Mouse (Mus musculus) layer of hippocampus, postnatal 36 days (tissue): ENCODE measurements around the gene Acod1. TPM values are rescaled to one million over a fixed set of nuclear protein-coding genes. Genes with fewer than 3 reads are reported as not detected.

Experiments used
- DNase-seq, 2 experiments: peaks; one replicate each; pipeline ENCODE4 v3.0.0; 2022
- total RNA-seq, 2 experiments: library from RNA; stranded (reverse); gene quantifications; 2 replicates each; pipeline ENCODE4 v1.2.3; 2021

The Acod1 gene
- total RNA-seq, 2 experiments from 2014 or later: not detected

DNA sequence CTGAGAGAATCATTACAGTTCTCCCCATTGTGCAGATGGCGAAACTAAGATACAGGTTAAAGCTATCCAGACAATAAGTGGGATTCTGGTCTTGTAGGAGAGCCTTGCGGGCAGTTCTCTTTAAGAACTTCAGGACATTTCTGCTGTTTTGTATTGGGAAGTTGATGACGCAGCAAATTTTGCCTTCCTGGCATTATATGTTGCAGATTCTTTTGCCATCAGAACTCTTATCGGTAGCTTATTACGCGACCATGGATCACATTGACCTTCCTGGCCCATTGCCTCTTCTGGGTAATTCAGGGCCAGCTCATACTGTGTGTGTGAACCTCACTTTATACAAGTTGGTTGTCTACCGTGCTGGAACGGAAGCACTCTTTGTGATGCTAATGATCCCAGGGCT, 27.0 kb downstream of the Acod1 start:
- no peak for DNase-seq

DNA sequence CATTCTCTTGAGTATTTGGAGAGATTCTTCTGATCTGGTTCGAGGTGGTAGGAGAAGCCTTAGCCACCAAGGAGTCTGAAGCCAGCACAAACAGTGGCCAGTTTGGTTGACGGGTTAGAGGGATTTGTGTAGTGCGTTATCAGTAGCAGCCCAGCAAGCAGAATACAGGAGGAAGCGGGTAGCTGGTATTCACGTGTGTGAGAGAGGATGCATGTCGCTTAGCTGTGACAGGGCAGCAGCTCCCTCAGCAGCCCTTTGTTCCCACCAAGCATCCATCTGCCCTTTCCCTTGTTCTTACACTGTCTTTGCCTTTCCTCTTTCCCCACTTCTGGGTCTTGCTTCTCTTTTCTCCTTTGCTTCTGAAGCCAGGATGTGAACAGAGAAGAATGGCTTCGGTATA, 28.4 kb downstream of the Acod1 start:
- no peak for DNase-seq

DNA sequence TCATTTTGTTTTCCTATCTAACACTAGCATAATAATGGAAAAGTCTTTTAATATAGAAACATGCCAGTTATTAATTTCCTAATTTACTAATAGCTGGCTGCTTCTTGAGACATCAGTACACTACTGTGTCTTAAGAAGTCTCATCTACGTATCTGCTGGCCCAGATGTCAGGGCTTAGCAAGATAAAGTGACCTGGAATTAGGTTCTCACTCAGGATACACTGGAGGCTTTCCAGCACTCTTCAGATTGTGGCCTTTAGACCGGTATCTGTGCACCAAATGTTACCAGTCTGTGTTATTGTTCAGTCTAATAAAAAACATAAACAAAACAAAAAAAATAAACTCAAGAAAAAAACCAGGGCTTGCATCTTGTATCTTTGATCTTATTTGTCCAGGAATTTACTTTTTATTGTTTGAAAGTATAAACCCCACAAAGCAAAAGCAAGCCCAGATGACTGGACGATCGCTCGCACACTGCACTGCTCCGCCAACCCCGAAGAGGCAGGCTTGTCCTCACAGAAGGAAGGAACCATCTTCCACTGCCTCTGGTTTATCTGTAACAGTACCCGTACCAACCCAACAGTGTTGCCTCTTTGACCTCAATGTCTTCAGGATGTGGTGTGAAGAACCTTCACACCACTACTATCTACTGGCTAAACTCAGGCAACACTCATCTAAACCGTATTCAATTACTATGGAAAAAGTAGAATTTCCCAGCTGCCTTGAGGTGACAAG, 30.7 kb downstream of the Acod1 start:
- DNase-seq: no peak

DNA sequence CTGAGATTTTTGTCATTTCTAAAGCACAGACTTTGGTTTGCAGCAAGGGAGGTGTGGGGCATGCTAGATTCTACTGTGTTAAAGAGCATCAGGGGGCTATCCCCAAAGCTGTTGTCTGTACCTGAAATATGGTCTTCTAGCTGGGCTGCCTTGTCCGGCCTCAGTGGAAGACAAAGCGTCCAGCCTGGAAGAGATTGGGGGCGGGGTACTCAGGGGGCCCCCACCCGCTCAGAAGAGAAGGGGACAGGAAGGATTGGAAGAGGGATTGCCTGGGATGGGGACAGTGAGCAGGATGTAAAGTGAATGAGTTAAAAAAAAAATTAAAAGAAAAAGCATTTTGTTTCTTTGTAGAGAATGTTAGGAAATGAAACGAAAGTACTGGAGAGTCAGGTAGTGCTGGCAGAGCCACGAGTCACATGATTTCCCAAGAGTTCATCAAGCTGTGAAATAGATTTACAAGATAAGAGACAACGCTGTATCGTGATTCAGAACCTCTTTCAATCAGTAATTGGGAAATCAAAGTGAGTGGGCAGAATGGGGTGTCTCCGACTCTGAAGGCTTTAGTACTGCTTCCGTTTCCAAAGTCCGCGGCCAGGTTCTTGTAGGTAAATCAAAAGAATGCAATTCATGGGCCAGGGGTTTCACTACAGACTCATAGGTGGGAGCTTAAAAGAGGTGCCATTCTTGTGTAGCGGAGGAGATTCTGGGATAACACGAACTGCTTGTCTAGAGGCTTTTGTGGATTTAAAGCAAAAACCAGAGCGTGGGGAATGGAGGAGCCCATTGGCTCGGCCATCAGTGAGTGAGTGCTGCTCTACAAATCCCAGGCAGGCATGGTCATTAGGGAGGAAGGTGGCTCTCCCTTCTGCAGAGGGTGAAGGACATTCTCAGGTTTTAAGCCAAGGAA, 31.5 kb downstream of the Acod1 start:
- no peak for DNase-seq

DNA sequence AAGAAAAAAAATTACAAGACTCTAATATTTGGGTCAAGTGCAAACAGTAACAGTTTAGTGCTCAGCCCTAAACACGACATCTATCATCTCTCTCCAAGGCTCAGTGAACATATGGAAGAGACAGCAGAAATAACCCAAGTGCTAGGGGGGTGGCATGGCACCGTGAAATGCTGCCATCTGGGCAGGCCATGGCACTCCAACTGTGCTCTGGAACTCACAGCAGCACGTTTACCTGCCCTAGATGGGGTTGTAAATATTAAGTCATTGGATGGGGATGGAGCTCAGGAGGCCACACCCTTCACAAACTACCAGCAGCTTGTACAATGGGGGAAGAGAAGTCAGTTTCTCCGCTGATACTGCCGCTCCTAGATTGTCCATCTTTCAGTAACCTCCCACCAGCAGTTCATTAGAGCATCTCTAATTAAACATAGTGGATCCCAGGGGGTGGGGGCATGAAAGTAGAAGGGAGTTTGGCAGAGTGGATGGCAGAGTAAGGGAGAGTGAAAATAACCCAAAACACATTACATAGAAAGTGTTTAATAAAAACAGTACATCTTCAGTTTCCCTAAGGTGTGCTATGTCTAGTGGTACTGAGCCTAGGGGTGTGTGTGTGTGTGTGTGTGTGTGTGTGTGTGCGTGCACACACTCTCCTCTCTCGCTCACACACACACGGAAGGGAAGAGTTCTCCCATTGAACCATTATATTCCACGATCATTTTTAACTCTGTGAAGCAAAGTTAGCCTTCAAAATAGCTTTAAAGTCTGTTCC, 32.6 kb downstream of the Acod1 start:
- no peak for DNase-seq

DNA sequence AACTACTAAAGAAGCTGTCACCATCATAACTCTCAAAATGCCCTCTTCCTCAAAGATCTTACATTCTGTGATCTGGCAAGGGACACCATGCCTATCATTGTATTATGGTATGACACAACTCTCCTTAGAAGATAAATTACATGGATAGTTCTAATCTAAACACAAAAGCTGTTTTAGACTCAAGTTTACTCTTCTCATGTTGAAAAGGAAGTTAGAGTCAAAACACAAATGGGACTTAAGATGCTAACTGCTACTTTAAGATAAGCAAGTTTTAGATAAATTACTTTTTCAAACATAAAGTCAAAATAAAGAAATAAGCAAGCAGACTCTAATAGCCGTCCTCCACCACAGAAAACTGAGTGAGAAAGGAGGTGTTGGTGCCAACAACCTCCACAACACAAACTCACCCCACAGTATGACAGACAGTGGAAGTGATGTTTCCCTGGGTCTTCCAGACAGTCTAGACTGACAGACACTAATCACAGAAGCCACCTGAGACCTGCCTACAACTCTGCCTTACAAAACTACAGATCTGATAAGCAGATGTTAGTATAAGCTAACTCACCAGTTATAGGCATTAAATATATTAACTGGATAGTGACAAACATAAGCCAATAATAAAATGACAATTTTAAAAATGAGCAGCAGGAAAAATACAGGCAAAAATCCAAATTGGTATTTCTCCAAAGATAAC, 39.2 kb downstream of the Acod1 start:
- DNase-seq: no peak

DNA sequence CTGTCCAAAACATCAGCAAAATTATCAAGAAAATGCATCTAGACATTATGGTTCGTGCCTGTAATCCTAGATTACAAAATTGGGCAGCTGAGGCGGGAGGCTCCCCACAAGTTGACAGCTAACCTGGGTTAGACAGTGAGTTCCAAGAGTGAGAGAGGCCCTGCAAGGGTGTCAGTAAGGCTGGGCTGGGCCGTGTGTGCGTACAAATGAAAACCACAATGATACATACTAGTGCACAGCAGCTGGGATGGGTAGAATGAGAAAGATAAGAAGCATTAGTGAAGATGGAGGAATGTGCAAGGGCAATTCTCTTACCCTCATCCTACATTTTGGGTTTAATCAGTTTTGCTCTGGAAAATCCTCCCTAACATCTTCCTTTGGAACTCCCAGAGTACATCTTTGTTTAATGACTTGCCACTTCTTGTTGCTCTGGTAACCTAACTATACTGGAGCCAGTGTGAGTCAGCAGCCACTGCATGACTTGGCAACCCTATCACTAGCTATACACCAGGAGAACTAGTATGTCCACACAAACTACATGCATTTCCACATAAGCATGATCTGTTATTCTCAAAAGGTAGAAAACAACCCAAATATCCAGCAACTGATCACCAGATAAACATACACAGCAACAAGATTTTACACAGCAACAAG, 40.0 kb downstream of the Acod1 start:
- DNase-seq: no peak

DNA sequence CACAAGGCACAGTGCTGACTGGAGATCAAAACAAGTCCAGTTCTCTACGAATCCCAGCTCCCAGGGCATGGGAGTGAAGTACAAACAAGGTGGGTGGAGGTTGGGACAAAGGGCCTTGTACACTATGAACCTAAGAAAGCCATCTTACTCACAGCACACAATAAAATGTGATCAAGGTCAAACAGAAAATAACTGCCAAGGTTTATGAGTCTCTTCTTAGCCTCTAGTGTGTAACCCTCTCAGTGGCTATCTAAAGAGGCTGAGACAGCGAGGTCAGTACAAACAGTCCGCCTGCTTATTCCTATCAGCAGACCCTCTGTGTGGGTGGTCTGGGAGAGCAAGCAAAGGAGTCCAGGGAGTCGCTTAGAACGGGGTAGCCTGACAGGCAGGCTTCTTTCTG, 41.1 kb downstream of the Acod1 start:
- DNase-seq: no peak

DNA sequence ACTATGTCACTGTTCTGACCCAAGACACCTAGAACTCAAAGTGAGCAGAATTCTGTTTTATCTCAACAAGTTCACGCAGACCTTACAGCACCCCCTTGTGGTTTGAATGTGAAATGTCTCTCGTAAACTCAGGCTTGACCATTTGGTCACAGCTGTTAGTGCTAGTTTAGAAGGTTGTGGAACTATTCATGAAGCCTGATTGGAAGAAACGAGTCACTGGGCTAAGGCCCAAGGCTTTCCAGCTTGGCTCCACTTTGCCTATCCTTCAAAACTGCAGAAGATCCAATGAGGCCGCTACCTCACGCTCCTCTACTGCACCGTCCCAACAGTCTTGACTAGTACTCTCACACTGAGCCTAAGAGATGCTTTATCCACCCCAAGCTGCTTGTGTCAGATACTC, 41.8 kb downstream of the Acod1 start:
- DNase-seq: no peak

DNA sequence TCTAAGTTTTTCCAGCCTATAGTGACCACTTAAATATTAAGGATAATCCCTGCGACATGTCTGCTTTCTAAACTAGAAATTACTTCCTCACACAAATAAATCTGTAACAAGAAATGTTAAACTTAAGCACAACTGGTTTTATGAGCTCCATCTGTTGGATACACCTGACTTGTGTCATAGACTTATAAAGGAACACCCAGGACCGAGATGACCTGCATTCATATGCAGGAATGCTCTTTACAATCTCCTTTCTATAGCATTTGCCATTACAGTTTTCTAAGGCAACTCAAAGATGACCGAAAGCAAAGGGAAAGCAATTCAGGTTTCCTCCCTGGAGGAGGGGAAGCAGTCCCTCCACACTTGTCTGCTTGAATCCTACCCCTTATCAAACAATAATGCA, 46.5 kb downstream of the Acod1 start:
- no peak for DNase-seq

DNA sequence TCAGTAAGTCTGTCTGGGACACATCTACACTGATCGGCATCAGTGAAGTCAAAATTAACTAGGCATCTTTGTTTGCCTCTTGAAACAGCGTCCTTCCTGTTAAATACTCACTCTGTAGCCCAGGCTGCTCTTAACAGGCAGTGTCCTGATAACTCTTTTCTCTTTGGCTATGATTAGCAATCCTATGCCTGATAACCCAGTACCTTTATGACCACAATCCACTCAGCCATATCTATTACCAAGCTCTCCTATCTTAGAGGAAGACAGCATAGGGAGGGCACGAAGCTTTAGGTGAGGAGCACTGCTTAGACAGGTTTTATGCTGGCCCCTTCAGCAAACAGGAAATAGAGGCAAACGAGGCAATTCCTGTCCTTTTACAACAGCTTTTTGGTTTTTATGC, 46.9 kb downstream of the Acod1 start:
- no peak for DNase-seq

DNA sequence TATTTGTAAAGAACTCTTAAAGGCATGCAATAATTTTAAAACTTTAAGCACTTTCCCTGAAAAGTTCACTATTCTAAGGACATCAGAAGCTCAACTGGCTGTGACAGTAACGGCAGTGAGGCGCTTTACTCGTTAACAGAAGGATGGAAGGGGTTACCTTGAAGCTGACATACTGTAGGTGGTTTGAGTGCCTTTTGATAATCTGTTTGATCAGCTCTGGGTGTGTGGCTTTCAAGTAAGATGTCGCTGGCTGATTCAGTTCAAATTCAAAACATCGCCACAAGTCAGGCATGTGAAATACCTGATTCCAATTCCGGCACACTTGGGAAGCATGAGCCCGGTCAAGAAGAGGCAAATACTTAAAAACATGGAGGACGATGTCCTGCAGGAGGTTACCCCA, 48.3 kb downstream of the Acod1 start:
- DNase-seq: no peak

DNA sequence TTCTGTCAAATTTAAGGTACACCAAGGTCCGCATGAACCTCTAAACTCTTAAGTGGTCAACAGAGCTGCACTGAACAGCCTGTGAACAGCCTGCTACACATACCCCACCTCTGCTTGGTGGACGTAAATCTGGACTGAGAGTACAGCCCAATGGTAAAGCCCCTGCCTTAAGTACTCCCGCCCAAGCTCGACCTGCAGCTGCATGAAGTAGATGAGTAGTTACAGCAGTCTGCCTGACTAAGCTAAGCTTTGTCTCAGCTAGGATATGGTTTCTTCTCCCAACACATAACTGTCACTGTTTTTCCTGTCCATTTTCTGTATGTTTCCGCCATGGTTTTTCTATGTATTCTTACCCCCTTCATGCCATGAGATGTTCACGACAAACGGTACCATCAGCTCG, 49.0 kb downstream of the Acod1 start:
- no peak for DNase-seq

DNA sequence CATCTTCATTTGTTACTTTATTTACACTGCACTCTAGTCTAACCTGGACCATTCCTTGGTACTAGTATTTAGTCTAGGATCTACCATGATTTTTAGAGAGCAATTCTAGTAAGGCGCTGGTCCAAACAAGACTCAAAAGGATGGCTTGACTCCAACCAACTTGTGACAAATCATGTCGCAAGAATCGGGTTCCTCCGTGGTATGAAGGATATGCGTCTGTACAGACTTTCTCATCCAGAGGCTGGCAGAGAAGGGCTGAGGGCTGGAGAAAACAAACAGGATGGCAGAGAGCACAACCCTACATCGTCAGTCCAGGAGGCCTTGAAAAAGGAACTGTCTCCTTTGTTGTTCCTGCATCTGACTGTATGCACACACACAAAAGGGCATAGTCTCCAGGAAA, 49.8 kb downstream of the Acod1 start:
- no peak for DNase-seq

DNA sequence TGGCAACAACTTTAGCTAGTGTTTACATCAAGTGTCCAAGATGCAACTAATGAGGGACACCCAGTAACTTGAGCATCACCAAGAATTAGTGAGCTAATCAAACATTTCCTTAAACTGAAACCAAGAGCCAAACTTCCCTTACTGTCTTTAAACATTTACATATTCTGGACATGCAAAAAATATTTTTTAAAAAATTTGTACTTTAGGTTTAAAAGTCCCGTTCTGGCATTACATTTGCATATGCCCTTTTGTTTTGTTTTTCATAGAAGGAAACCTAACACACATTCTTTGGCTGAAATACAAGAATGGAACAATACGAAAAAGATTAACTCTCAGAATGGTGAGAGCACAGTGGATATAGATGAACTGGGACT, 51.4 kb downstream of the Acod1 start:
- no peak for DNase-seq

DNA sequence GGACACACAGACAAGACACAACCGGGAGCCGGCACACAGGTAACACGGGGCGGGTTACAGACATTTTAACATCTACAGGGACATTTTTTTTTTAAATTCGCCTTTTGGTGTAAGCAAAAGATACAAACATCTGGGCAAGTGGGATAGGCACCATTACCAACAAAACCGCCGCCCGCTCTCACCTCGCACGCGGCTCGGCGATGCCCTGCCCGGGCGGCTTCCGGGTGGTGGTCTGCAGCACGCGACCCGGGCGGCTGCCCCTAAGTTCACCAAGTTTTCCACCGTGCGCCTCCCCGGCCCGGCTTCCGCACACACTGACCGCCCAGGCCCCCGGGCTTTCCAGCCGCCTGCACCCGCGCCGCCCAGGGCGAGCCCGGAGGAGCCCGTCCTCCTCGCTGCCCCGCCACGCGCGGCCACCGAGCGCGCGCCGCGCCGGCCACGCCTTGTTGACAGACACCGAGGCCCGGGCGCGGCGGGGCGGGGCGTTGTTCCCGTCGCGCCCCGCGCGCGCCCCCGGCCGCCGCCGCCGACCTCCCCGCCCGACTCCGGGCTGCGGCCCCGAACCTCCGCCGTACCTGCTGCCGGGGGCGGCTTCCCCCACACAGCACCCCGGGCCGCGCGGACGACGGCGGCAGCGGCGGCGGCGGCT, 51.9 kb downstream of the Acod1 start:
- DNase-seq: peak; percentile 72 to 75

DNA sequence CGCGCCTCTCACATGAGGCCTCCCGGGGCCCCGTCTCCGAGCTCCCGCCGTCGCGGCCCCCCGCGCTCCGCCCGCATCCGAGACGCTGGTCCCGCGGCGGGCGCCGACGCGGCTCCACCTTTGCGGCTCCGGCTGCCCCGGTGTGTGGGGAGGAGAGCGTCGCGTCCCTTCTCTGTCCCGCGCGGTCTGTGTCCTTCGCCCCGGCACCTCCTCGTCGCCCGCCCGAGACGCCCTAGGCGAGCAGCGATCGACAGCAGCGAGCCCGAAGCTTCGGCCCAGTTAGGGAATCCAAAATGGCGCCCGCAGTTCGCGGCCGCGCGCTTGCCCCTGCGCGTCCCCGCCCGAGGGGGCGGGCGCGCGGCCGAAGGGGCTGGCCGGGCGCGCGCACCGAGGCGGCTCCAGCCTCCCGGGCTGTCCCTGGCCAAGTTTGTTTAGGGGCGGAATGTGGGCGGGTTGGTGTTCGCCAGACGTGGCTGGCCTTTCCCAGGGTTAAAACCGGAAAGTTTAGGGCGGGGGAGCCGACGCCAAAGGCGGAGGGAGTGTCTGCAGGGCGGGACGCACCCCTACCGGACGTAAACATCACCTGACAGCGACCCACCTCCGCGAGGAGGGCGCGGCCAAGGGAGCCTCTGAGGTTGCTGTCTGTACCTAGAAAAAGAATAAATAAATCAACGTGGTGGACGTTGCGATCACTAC, 52.6 kb downstream of the Acod1 start, which contains the start of gene Fbxl3:
Fbxl3 (minus strand) TSS at position 329 of the 696 bp plus-strand sequence.
- DNase-seq: peak; percentile 78 to 82

DNA sequence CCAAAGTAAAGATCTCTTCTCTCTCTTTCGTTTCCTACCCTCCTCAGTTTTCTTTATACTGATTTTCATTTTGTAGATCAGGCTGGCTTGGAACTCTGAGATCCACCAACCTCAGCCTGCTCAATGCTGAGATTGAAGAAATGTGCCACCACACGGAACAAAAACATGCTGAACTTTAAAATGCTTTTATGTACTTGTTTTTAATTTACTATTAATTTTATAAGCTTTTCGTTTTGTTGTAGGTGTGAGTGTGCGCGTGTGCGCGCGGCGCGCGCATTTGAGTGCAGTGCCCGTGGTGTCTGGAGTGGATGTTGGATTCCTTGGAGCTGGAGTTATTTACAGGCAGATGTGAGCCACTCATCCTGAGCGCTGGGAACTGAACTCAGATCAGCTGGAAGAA, 53.5 kb downstream of the Acod1 start:
- no peak for DNase-seq

DNA sequence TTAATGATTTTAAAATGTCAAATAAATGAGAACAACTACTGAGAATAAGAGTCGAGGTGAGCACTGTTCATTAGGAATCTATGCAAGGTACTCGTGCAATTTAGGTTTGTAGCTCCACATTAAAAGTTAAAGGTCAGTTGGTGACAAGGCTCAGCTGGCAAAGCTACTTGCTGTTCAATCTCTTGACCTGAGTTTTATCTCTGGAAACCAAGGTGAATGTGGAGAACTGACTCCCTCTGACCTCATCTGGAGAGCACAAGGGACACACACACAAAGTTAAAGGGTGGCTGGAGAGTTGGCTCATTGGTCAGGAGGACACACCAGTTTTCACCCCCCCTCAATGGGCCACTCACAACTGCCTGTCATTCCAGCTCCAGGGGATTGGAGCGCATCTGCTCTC, 54.4 kb downstream of the Acod1 start:
- no peak for DNase-seq

DNA sequence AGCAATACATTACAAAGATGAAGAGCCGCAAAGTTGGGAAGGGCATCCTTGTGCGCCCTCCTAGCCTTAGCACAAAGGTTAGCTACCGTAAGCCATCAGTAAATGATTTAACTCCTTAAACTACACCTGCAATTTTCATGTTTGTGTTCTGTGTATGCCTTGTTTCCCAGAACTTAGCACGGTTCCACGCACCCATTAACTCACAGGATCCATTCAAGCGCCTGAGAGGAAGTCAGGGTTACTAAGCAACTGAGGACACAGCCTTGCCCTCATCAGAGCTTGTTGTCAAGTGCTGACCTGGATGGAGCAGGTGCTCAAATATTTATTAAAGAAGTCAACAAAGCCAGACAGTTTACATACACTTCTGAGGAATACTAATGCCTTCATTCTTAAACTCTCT, 55.5 kb downstream of the Acod1 start:
- no peak for DNase-seq
